Mouse (Mus musculus): Measurements from ENCODE around the gene Prkcb.

The Prkcb gene

GRCm38 (mm10) chr7:122459203-122459965 is 170.8 kb downstream of the Prkcb start:
- peak; percentile 91 for DNase-seq (ENCODE audit: extremely low spot score, low spot score)

DNA sequence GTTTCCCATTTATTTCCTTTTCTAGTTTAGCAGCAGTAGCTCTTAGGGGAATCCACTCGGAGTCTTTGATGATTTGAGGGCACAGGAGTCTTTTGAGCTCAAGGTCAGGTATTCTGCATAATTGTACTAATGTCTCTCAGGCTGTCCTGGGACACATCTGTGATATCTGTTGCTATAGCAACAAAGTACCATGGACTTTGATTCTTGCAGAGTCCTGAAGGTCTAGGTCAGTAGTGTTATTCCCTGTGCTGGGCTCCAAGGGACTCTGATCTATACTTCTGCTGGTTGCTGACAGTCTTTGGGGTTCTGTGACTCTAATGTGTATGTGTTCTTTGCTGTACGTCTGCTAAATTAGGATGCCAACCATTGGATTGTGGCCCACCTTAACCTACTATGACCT is 171.5 kb downstream of the Prkcb start:
- DNase-seq (ENCODE audit: extremely low spot score, low spot score), result no peak

- DNase-seq (ENCODE audit: extremely low spot score, low spot score), result peak; percentile 33
These were observed 177.4 kb downstream of the Prkcb start for GRCm38 (mm10) chr7:122465823-122466549.

- DNase-seq (ENCODE audit: extremely low spot score, low spot score), result no peak
These were observed 178.2 kb downstream of the Prkcb start for GRCm38 (mm10) chr7:122466722-122467121.

GRCm38 (mm10) chr7:122467831-122468230 is 179.3 kb downstream of the Prkcb start:
- no peak for DNase-seq (ENCODE audit: extremely low spot score, low spot score)

DNA sequence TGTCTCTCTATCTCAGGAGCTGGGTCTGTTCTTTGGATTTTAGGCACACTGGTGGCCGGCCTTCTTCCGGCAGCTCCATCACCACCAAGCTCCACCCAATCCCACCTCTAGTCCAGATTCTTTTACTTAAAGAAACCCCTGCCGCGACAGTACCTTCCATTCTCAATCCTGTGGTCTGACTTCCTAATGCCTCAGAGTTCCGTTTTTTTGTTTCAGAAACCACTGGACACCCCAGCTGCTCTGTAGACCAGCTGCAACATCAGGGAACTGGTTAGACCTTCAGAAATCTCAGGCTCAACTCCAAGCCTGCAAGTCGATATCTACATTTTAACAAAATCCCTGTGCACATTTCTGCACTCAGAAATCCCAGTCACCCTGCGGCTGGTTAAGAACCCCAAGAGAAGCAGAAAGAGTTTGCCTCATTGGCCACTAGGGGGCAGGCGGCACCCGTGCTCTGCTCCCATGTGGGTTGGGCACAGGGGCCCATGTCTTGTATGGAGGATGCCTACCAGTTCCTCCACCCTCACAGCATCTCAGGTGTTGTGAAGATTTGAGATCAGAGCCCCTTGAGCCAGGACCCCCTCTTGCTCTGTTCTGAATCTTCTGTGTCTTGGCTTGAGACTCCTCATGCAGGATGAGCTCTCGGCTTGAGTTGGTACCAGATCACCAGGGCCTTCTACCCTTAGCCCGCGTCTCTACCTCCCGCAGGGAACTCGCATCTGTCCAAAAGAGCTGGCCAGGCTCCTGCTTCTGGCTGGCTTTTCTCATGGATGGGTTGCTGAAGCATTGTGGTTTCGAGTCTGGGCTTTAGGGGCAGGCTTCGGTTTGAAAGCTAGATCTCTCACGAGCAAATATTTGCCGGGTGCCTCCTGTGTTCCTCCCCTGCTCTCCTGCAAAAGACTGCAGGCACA is 182.1 kb downstream of the Prkcb start:
- DNase-seq (ENCODE audit: extremely low spot score, low spot score), result peak; percentile 76

DNA sequence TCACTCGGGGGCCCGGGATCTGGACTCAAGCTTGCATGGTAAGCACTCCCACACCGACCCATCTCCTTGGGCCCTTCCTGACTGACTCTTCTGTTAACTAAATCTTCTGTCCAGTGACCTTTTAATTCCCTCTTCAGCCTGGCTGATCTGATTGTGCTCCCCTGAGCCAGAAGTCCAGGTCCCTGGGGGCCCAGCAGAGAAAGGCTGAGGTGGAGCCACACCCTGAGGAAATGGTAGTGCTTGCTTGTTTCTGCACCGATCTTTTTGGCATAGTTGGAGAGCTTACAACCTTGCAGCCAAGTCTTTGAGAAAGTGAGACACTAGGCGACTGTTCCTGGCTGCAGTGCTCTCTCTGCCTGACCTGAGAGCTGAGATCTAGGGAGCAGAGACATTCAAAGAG is 183.7 kb downstream of the Prkcb start:
- DNase-seq (ENCODE audit: extremely low spot score, low spot score), result no peak

- no peak for DNase-seq (ENCODE audit: extremely low spot score, low spot score)
These were observed 186.5 kb downstream of the Prkcb start for GRCm38 (mm10) chr7:122475038-122475437.

DNA sequence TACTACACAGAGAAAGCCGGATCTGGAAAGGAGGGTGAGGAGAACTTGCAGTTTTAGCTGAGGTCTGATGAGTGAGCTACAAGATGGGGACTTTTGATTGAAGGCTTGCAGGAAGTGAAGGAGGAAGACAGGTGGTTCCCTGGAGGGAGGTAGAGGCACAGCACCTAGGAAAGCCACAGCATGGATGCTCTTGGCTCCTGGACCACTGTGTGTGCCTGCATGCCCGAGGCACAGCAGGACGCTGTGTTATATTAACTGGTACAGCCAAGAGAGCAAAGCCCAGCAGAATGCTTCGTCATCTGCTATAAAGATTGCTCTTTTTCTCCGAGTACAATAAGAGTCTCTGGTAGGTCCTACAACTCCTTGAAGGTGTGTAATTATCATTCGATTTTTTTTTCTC is 188.1 kb downstream of the Prkcb start:
- no peak for DNase-seq (ENCODE audit: extremely low spot score, low spot score)

DNA sequence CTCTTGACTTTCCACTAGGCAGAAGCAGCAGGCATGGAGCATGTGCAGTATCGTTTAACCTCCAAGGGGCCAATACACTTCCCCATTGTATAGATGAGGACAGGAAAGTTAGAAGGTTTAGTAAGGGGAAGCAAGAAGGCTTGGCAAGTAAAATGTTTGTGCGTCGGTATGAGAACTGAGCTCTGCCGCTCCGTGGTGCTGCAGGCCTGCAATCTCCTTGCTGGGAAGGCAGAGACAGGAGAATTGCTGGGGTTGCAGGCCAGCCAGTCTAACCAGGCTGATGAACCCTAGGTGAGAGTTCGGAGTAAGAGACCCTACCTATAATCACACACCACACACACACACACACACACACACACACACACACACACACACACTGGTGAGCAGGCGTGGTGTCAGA is 188.6 kb downstream of the Prkcb start:
- DNase-seq (ENCODE audit: extremely low spot score, low spot score), result no peak

GRCm38 (mm10) chr7:122477566-122478564 is 189.3 kb downstream of the Prkcb start:
- DNase-seq (ENCODE audit: extremely low spot score, low spot score), result no peak

DNA sequence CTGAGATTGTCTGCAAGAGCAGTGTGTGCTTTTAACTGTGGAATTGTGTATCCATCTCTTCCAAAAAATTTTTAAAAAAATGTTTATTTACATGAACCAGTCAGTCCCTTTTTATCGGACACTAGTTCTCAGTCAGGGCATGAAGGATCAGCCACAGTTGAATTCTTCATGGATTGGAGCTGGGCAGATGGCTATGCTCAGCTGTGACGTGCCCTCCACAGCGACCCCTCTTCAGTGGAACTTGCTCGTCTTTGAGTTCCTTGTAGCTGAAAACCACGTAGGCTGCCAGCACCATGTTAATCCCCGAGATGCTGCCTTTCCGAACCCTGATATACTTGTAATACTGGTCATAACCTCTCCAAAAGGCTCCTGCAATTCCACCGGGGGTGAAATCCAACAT is 195.4 kb downstream of the Prkcb start:
- no peak for DNase-seq (ENCODE audit: extremely low spot score, low spot score)

GRCm38 (mm10) chr7:122487929-122488571 is 199.5 kb downstream of the Prkcb start:
- DNase-seq (ENCODE audit: extremely low spot score, low spot score), result no peak

DNA sequence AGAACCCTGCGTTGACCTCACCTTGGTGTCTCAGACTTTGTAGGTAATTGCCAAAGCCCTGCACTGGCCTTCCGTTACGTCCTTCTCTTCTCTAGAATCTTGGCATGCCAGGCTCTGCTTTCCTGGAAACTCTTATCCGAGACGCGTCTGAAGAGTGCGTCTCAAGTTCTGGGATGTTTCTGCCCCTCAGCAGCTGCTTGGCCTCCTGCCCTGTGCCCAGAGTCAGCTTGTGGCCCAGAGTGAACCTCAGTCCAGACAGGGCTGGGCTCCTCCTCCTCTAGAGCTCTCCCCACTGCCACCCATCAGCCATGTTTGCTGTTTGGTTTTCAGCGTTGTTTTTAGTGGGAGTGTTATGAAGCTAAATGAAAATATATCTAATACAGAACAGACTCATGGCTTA is 203.5 kb downstream of the Prkcb start:
- no peak for DNase-seq (ENCODE audit: extremely low spot score, low spot score)

DNA sequence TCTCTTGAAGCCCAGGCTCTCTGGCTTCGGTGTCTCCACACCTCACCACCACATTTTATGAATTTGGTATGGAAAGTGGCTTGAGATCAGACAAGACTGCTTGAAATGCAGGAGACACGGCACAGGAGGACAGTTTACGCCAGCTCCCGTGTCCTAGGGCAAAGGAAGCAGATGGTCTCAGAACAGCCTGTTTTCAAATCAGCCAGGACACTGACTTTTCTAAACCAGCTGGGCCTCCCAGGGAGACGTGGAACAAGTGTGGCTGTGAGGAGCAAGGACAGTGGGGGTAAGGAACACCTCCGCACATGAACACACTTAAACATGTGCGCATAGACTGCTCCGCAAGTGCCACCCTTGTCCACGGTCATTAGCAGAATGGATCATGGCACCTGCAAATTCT is 204.4 kb downstream of the Prkcb start:
- DNase-seq (ENCODE audit: extremely low spot score, low spot score), result no peak

DNA sequence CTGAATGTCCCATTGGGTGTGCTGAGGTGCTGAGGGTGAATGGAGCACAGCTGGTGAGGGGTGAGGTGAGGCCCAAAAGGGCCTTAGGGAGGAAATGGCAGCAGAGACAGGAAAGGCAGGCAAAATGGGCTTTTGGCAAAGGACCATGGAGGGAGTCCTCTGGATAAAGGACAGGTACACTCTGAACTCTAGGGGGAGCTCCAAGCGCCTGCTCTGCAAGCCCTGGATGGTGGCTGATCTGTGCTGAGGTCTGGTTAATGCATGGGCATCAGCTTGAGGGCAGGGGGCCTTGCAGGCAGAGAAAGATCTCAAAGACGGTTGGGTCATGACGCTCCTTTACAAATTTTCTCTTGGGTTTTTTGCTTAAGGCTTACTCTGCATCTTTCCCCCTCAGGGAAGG is 205.5 kb downstream of the Prkcb start:
- peak; percentile 30 for DNase-seq (ENCODE audit: extremely low spot score, low spot score)

- DNase-seq (ENCODE audit: extremely low spot score, low spot score), result no peak
These were observed 209.0 kb downstream of the Prkcb start for GRCm38 (mm10) chr7:122497516-122497915.

DNA sequence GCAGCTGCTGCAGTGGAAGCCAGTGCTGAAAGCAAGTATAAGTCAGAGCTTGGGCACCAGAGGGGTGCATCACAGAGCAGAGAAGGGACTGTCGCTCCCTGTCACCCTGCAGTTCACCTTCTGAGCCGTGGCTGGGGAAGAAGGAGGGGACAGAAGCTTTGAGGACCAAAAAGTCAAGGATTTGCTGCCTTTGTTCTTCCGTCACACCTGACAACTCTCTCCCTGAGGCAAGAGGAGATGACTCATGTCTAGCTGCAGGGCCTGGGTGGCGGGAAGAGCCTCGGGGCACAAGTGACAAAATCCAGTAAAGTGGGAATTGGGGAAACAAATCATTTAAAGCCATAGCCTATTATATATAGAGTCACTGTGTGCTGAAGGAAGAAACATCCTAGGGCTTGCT is 209.9 kb downstream of the Prkcb start:
- DNase-seq (ENCODE audit: extremely low spot score, low spot score), result no peak

DNA sequence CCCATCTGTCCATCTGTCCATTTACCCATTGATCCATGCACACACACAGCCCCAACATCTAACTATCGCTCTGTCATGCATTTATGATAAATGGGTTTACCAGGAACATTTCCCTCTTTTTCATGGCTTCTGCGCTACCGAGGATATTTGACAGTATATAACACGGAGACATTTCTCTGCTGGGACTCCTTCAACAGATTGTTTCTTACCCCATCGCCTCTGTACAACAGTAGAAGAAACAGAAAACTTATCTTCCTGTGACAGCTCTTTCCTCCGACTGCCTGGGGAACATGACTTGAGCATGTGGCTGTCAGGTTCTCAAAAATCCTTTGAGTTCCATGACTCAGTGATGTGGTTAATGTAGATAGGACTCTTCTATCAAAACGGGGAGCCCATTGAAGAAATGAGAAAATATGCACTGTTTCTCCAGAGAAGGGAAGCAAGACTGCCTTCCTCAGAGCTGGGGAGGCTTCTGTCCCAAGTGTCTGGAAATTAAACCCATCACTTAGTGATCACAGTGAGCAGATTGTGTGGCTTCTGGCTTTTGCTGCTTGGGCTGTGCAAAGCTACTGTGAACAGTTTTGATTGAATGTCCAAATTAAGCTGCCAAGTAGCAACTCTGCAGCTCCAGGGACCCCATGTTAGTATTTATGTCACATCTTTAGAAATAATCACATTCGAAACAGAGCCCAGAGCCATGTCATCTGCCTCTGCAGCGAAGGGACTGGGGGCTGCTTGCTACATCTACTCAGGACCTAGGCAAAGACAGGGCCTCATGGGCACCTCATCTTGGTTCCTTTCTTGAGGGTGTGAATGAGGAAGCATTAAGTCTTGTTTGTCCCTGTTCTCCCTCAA is 211.4 kb downstream of the Prkcb start:
- DNase-seq (ENCODE audit: extremely low spot score, low spot score), result no peak
